Mouse (Mus musculus) ES-Bruce4 (cell line): ENCODE measurements around the gene Efna1. TPM values are rescaled to one million over a fixed set of nuclear protein-coding genes. Genes with fewer than 3 reads are reported as not detected.

Experiments
- H3K27ac ChIP-seq: 2 replicates; pipeline ENCODE4 v1.5.1; 2012; ENCODE audit warnings: low read length, inconsistent platforms; ENCODE audit not compliant: insufficient read depth
- H3K27me3 ChIP-seq: 2 replicates; pipeline ENCODE4 v1.6.1; 2012; ENCODE audit warnings: mild to moderate bottlenecking, low read length, inconsistent platforms; ENCODE audit not compliant: control insufficient read depth, poor library complexity, insufficient read depth, severe bottlenecking
- H3K36me3 ChIP-seq: 2 replicates; pipeline ENCODE4 v1.6.1; 2012; ENCODE audit warnings: inconsistent platforms, mild to moderate bottlenecking, low read length, moderate library complexity; ENCODE audit not compliant: control insufficient read depth, poor library complexity, insufficient read depth, severe bottlenecking
- H3K4me1 ChIP-seq: one replicate; pipeline ENCODE4 v1.8.1; 2011; ENCODE audit warnings: low read length; ENCODE audit not compliant: control insufficient read depth, insufficient read depth
- H3K4me3 ChIP-seq: 2 replicates; pipeline ENCODE4 v1.5.1; 2011; ENCODE audit warnings: low read depth, mild to moderate bottlenecking, low read length
- H3K9ac ChIP-seq: 2 replicates; pipeline ENCODE4 v1.6.1; 2012; ENCODE audit warnings: low read depth, mild to moderate bottlenecking, inconsistent platforms; ENCODE audit not compliant: poor library complexity, severe bottlenecking
- H3K9me3 ChIP-seq: replicated peaks from 2 replicates; pipeline ENCODE4 v1.6.1; 2012; ENCODE audit warnings: mild to moderate bottlenecking, low read length, inconsistent platforms; ENCODE audit not compliant: control insufficient read depth, poor library complexity, insufficient read depth, severe bottlenecking
- CTCF ChIP-seq: IDR thresholded peaks from one replicate; pipeline ENCODE4 v1.8.1; 2011; ENCODE audit warnings: low read depth, low read length
- EP300 ChIP-seq: IDR thresholded peaks from 2 replicates; pipeline ENCODE4 v1.6.1; 2011; ENCODE audit warnings: low read depth, low read length; ENCODE audit not compliant: insufficient read depth
- POLR2A ChIP-seq: IDR thresholded peaks from one replicate; pipeline ENCODE4 v1.8.1; 2011; ENCODE audit warnings: low read length; ENCODE audit not compliant: insufficient read depth
- polyA plus RNA-seq: library from polyadenylated mRNA; stranded (reverse); fragments of >200 nt; gene quantifications from 2 replicates; pipeline ENCODE4 v1.2.4, GENCODE M21; 2011; ENCODE audit warnings: low read depth; ENCODE audit not compliant: missing spikeins, insufficient read depth, insufficient read length

Gene Efna1
- polyA plus RNA-seq, 1 experiment, result 8.3 TPM

GRCm38 (mm10) chr3:89256177-89256576 lies 24.8 kb downstream of the Efna1 start:
- Histone ChIP-seq H3K9me3 (no peaks in the 10 kb centered on the region), H3K27me3 (no peaks in the 10 kb centered on the region), H3K9ac (no peak overlapping the region), H3K36me3 (no peaks in the 10 kb centered on the region), H3K4me3 (no peak overlapping the region), H3K4me1 (peaks cover 3% of the 10 kb centered on the region), H3K27ac (no peak overlapping the region)
- TF ChIP-seq CTCF (no peak), EP300 (no peak), POLR2A (no peak)

- no peak overlapping the region for H3K9ac ChIP-seq
- peaks cover 3% of the 10 kb centered on the region for H3K4me1 ChIP-seq
- no peak for TF ChIP-seq EP300
- no peak for TF ChIP-seq POLR2A
- no peak for TF ChIP-seq CTCF
- no peaks in the 10 kb centered on the region for H3K36me3 ChIP-seq
- H3K9me3 ChIP-seq, result no peaks in the 10 kb centered on the region
- no peaks in the 10 kb centered on the region for H3K27me3 ChIP-seq
- no peak overlapping the region for H3K27ac ChIP-seq
- no peak overlapping the region for H3K4me3 ChIP-seq
Observed at GRCm38 (mm10) chr3:89254994-89255393, 25.9 kb downstream of the Efna1 start.

GRCm38 (mm10) chr3:89251365-89251895 lies 29.5 kb downstream of the Efna1 start:
- 0 out of 2 replicates have a peak, but pooled peaks cover 2% of the 10 kb centered on the region for H3K36me3 ChIP-seq
- TF ChIP-seq CTCF, result no peak
- TF ChIP-seq EP300, result no peak
- TF ChIP-seq POLR2A, result no peak
- peak overlapping the region; percentile 74 for H3K27ac ChIP-seq
- H3K9ac ChIP-seq, result no peak overlapping the region
- peak overlapping the region; percentile 42 for H3K4me3 ChIP-seq
- H3K4me1 ChIP-seq, result peaks cover 3% of the 10 kb centered on the region
- no peaks in the 10 kb centered on the region for H3K27me3 ChIP-seq
- no peaks in the 10 kb centered on the region for H3K9me3 ChIP-seq

GRCm38 (mm10) chr3:89250435-89251040 lies 30.4 kb downstream of the Efna1 start:
- Histone ChIP-seq H3K36me3 (0 out of 2 replicates have a peak, but pooled peaks cover 2% of the 10 kb centered on the region), H3K4me1 (peaks cover 3% of the 10 kb centered on the region), H3K27ac (peak overlapping the region; percentile 74), H3K27me3 (no peaks in the 10 kb centered on the region), H3K4me3 (no peak overlapping the region), H3K9me3 (no peaks in the 10 kb centered on the region), H3K9ac (no peak overlapping the region)
- no peak for TF ChIP-seq POLR2A
- no peak for TF ChIP-seq CTCF
- TF ChIP-seq EP300, result no peak

GRCm38 (mm10) chr3:89247466-89247865 lies 33.5 kb downstream of the Efna1 start:
- 0 out of 2 replicates have a peak, but pooled peaks cover 2% of the 10 kb centered on the region for H3K36me3 ChIP-seq
- no peak for TF ChIP-seq EP300
- no peak for TF ChIP-seq POLR2A
- TF ChIP-seq CTCF, result no peak
- H3K27me3 ChIP-seq, result no peaks in the 10 kb centered on the region
- H3K4me1 ChIP-seq, result peaks cover 2% of the 10 kb centered on the region
- peak overlapping the region; percentile 11; the same call in 1 of the 2 replicates for H3K4me3 ChIP-seq
- H3K9me3 ChIP-seq, result no peaks in the 10 kb centered on the region
- no peak overlapping the region for H3K27ac ChIP-seq
- H3K9ac ChIP-seq, result peak overlapping the region; percentile 84; the same call in 1 of the 2 replicates

DNA sequence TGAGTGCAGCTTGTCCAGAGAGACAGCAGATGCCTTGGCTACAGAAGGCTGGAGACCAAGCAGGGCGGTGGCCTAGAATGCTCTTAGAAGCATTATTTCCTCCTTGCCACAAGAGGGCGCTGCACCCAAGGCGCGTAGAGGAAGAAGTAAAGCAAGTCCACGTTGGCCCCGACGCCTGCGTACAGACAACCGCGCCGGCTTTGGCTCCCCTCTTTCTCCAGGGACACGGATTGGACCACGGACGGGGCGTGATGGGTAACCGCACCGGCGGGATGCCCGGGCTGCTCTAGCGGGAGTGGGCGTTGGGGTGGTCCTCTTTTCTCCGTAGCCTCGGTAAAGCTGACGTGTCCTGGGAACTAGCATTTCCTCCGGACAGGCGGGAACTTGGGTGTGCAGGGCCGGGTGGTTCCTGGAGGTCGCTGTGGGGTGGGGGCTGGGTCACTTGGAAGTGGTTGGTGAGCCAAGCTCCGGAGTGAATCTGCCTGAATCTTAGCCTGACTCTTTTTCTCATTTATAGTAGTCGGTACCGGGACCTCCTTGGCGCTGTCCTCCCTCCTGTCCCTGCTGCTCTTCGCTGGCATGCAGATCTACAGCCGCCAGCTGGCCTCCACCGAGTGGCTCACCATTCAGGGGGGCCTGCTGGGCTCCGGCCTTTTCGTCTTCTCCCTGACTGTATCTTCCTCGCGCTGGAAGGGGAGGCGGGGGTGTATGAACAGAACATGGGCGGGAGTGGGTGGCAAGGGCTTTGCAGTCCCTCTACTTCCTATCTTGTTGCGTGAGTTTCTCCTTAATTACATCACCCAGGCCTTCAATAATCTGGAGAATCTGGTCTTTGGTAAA lies 34.5 kb downstream of the Efna1 start, which contains the start of gene Trim46:
Gene Trim46, minus strand, starts transcription at position 49 of the 840 bp plus-strand sequence.
- peaks cover 2% of the 10 kb centered on the region for H3K4me1 ChIP-seq
- H3K36me3 ChIP-seq, result 0 out of 2 replicates have a peak, but pooled peaks cover 2% of the 10 kb centered on the region
- TF ChIP-seq EP300 (no peak), CTCF (no peak), POLR2A (no peak)
- no peaks in the 10 kb centered on the region for H3K9me3 ChIP-seq
- H3K4me3 ChIP-seq, result peak within 1 kb of the TSS; percentile 92
- peak within 1 kb of the TSS; percentile 37 for H3K27ac ChIP-seq
- H3K9ac ChIP-seq, result peak within 1 kb of the TSS; percentile 84
- no peaks in the 10 kb centered on the region for H3K27me3 ChIP-seq
